Mouse (Mus musculus) CH12.LX (cell line): Measurements from ENCODE around the gene Soat1. TPM values are rescaled to one million over a fixed set of nuclear protein-coding genes. Genes with fewer than 3 reads are reported as not detected.

Experiments used
- DNase-seq: peaks from one replicate; pipeline ENCODE4 v3.0.0-alpha.2; 2013; ENCODE audit errors: extremely low read depth
- H3K27ac ChIP-seq: 2 replicates; pipeline ENCODE4 v1.5.1; 2012; ENCODE audit warnings: low read depth, mild to moderate bottlenecking, control low read depth, moderate library complexity; ENCODE audit not compliant: insufficient read depth
- H3K27me3 ChIP-seq: replicated peaks from 2 replicates; pipeline ENCODE3; 2012; ENCODE audit warnings: inconsistent platforms
- H3K36me3 ChIP-seq, 2 experiments: replicated peaks in 1 of 2; 2 replicates each; pipeline versions ENCODE3 to v1.6.1; 2012; ENCODE audit warnings: inconsistent platforms in 1 of 2, low read length in 1 of 2, mild to moderate bottlenecking in 1 of 2, mixed read lengths in 1 of 2, moderate library complexity in 1 of 2; ENCODE audit not compliant: control insufficient read depth in 1 of 2, insufficient read depth in 1 of 2
- H3K4me1 ChIP-seq, 2 experiments: 2 replicates each; pipeline ENCODE4 v1.6.1; 2012; ENCODE audit warnings: inconsistent platforms in 1 of 2, moderate library complexity in 1 of 2; ENCODE audit not compliant: insufficient read depth in 2 of 2, control insufficient read depth in 1 of 2
- H3K4me2 ChIP-seq: 2 replicates; pipeline ENCODE4 v1.6.1; 2012; ENCODE audit warnings: low read depth, mild to moderate bottlenecking, control low read depth; ENCODE audit not compliant: poor library complexity, insufficient read depth, severe bottlenecking
- H3K4me3 ChIP-seq, 3 experiments: fragments of 150-350 bp in 1 of 3; sonication (generic) in 1 of 3; replicated peaks in 1 of 3; 2 replicates each; pipeline versions ENCODE3 to v1.5.1; 2011 to 2012; ENCODE audit warnings: low read depth in 2 of 3, low read length in 2 of 3, mild to moderate bottlenecking in 2 of 3, moderate library complexity in 2 of 3, control low read depth in 1 of 3, improper control_type of control experiment in 1 of 3, inconsistent platforms in 1 of 3, mixed read lengths in 1 of 3; ENCODE audit not compliant: poor library complexity in 1 of 3
- H3K79me2 ChIP-seq: replicated peaks from 2 replicates; pipeline ENCODE4 v1.6.1; 2012; ENCODE audit warnings: mild to moderate bottlenecking, moderate library complexity; ENCODE audit not compliant: control insufficient read depth, poor library complexity, insufficient read depth, severe bottlenecking; ENCODE audit errors: extremely low read depth
- H3K9ac ChIP-seq: 2 replicates; pipeline ENCODE4 v1.6.1; 2012; ENCODE audit warnings: low read depth, mild to moderate bottlenecking, control low read depth, moderate library complexity; ENCODE audit not compliant: insufficient read depth
- H3K9me3 ChIP-seq: replicated peaks from 2 replicates; pipeline ENCODE3; 2012; ENCODE audit warnings: low read length, inconsistent platforms, mixed read lengths
- BHLHE40 ChIP-seq: IDR thresholded peaks from 2 replicates; pipeline ENCODE4 v1.6.1; 2011; ENCODE audit warnings: mild to moderate bottlenecking, low read depth, low read length, improper control_type of control experiment
- CHD1 ChIP-seq: IDR thresholded peaks from 2 replicates; pipeline ENCODE4 v1.6.1; 2012; ENCODE audit warnings: low read depth, low read length, improper control_type of control experiment, inconsistent platforms
- CTCF ChIP-seq, 2 experiments: IDR thresholded peaks in 1 of 2; conservative IDR thresholded peaks in 1 of 2; 2 replicates each; pipeline ENCODE4 v1.5.1; 2011 to 2012; ENCODE audit warnings: low read depth in 2 of 2, low read length in 2 of 2, improper control_type of control experiment in 1 of 2, inconsistent platforms in 1 of 2, mild to moderate bottlenecking in 1 of 2, moderate library complexity in 1 of 2
- ELF1 ChIP-seq: IDR thresholded peaks from 2 replicates; pipeline ENCODE4 v1.6.1; 2014; ENCODE audit warnings: low read depth, mild to moderate bottlenecking, inconsistent platforms, low read length, improper control_type of control experiment
- EP300 ChIP-seq: IDR thresholded peaks from 2 replicates; pipeline ENCODE4 v1.6.1; 2011; ENCODE audit warnings: low read length, improper control_type of control experiment
- ETS1 ChIP-seq: conservative IDR thresholded peaks from 2 replicates; pipeline ENCODE4 v1.6.1; 2012; ENCODE audit warnings: low read depth, mild to moderate bottlenecking, inconsistent platforms, low read length, improper control_type of control experiment, moderate library complexity
- IRF4 ChIP-seq: IDR thresholded peaks from 2 replicates; pipeline ENCODE4 v1.6.1; 2014; ENCODE audit warnings: low read depth, mild to moderate bottlenecking, inconsistent platforms, low read length, improper control_type of control experiment
- JUN ChIP-seq: IDR thresholded peaks from 2 replicates; pipeline ENCODE4 v1.6.1; 2011; ENCODE audit warnings: low read depth, mild to moderate bottlenecking, low read length, improper control_type of control experiment, moderate library complexity; ENCODE audit not compliant: insufficient read depth
- JUND ChIP-seq: conservative IDR thresholded peaks from 2 replicates; pipeline ENCODE4 v1.6.1; 2011; ENCODE audit warnings: low read depth, low read length, improper control_type of control experiment
- KAT2A ChIP-seq: IDR thresholded peaks from 2 replicates; pipeline ENCODE4 v1.6.1; 2012; ENCODE audit warnings: low read length, improper control_type of control experiment, inconsistent platforms; ENCODE audit not compliant: insufficient replicate concordance
- MAX ChIP-seq: IDR thresholded peaks from 2 replicates; pipeline ENCODE4 v1.6.1; 2011; ENCODE audit warnings: low read length, improper control_type of control experiment
- MAZ ChIP-seq: IDR thresholded peaks from 2 replicates; pipeline ENCODE4 v1.6.1; 2012; ENCODE audit warnings: low read depth, mild to moderate bottlenecking, inconsistent platforms, low read length, improper control_type of control experiment, moderate library complexity
- MEF2A ChIP-seq: IDR thresholded peaks from 2 replicates; pipeline ENCODE4 v1.6.1; 2014; ENCODE audit warnings: low read depth, mild to moderate bottlenecking, inconsistent platforms, low read length, improper control_type of control experiment, borderline replicate concordance
- MXI1 ChIP-seq: IDR thresholded peaks from 2 replicates; pipeline ENCODE4 v1.6.1; 2011; ENCODE audit warnings: mild to moderate bottlenecking, low read depth, low read length, improper control_type of control experiment
- MYC ChIP-seq: IDR thresholded peaks from 2 replicates; pipeline ENCODE4 v1.6.1; 2011; ENCODE audit warnings: low read depth, mild to moderate bottlenecking, improper control_type of control experiment, low read length
- POLR2A ChIP-seq: IDR thresholded peaks from 2 replicates; pipeline ENCODE4 v1.6.1; 2011; ENCODE audit warnings: low read depth, mild to moderate bottlenecking, improper control_type of control experiment, low read length
- SIN3A ChIP-seq: IDR thresholded peaks from 2 replicates; pipeline ENCODE4 v1.6.1; 2012; ENCODE audit warnings: low read length, improper control_type of control experiment, inconsistent platforms
- TBP ChIP-seq: conservative IDR thresholded peaks from 2 replicates; pipeline ENCODE4 v1.6.1; 2011; ENCODE audit warnings: low read depth, low read length, improper control_type of control experiment
- TCF12 ChIP-seq: IDR thresholded peaks from 2 replicates; pipeline ENCODE4 v1.6.1; 2014; ENCODE audit warnings: low read depth, mild to moderate bottlenecking, inconsistent platforms, low read length, improper control_type of control experiment
- USF1 ChIP-seq: IDR thresholded peaks from 2 replicates; pipeline ENCODE4 v1.6.1; 2014; ENCODE audit warnings: low read depth, mild to moderate bottlenecking, inconsistent platforms, low read length, improper control_type of control experiment
- USF2 ChIP-seq: conservative IDR thresholded peaks from 2 replicates; pipeline ENCODE4 v1.6.1; 2011; ENCODE audit warnings: low read depth, low read length, improper control_type of control experiment
- ZC3H11A ChIP-seq: IDR thresholded peaks from 2 replicates; pipeline ENCODE4 v1.6.1; 2012; ENCODE audit warnings: low read depth, mild to moderate bottlenecking, inconsistent platforms, low read length, improper control_type of control experiment
- ZMIZ1 ChIP-seq: IDR thresholded peaks from 2 replicates; pipeline ENCODE4 v1.6.1; 2012; ENCODE audit warnings: low read depth, mild to moderate bottlenecking, inconsistent platforms, low read length, improper control_type of control experiment
- dilution Hi-C: fragments of 300-500 bp; cut with MboI; formaldehyde crosslinking; loops from 2 replicates; pipeline ENCODE4 v1.14.3; 2020; ENCODE audit warnings: low sequenced_read_pairs; ENCODE audit not compliant: extremely low pct_unique_long_range_greater_than_20kb, extremely low pct_ligation_motif_present
- in situ Hi-C: fragments of 300-500 bp; cut with MboI; formaldehyde crosslinking; loops from 3 replicates; pipeline ENCODE4 v1.14.3; 2019; ENCODE audit warnings: low sequenced_read_pairs, low pct_ligation_motif_present, low pct_unique_long_range_greater_than_20kb, mixed read lengths
- polyA plus RNA-seq: library from polyadenylated mRNA; unstranded; fragments of >175 nt; gene quantifications from 2 replicates; pipeline ENCODE4 v1.2.1, GENCODE M21; 2012; ENCODE audit warnings: low read depth; ENCODE audit not compliant: insufficient read length
- total RNA-seq, 2 experiments: library from RNA; depleted of rRNA; stranded (reverse); fragments of 300-350 nt in 1 of 2; fragments of >200 nt in 1 of 2; gene quantifications; 2 replicates each; pipeline ENCODE4 v1.2.3; 2012 to 2014

The Soat1 gene
- total and polyA plus RNA-seq, 3 experiments: 8.6 to 13.5 (median 10.3) TPM

DNA sequence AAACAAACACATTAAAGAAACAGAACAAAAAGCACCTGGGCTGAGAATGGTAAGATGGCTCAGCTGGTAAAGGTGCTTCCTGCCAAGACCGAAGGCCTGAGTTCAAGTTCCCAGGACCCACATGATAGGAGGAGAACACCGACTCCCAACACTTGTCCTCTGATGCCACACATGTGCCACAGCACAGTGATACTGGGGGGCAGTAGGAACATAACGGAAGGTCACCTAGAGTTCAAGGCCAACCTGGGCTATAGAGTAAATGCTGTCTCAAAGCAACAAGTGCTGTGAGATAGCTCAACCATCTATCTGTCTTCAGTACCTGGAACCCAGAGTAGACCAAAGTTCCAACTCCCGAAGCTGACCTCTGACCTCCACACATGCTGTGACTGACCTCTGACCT lies 13.9 kb downstream of the Soat1 start:
- Histone ChIP-seq H3K4me2 (no peak overlapping the region), H3K4me3 (no peak overlapping the region), H3K79me2 (no peaks in the 10 kb centered on the region; the same call in 1 of the 2 replicates), H3K9me3 (no peaks in the 10 kb centered on the region), H3K27me3 (no peaks in the 10 kb centered on the region), H3K27ac (no peak overlapping the region), H3K36me3 (peaks cover 0 to 16% of the 10 kb centered on the region in 2 experiments), H3K4me1 (peaks cover 8 to 16% of the 10 kb centered on the region in 2 experiments; a peak in 3 of 4 replicates), H3K9ac (no peak overlapping the region)
- TF ChIP-seq CTCF (conservative IDR thresholded peaks at IDR 0.05 in 1 of 2, IDR thresholded peaks at IDR 0.05 in 1 of 2; ENCODE audit: low read depth in 2 of 2, low read length in 2 of 2): no peak
- TF ChIP-seq KAT2A: no peak
- TF ChIP-seq ETS1: no peak
- no peak for TF ChIP-seq POLR2A
- no peak for TF ChIP-seq ELF1
- TF ChIP-seq USF1: no peak
- no peak for TF ChIP-seq TBP
- DNase-seq: no peak
- dilution Hi-C loops (no loop called here), in situ Hi-C loops (no loop called here)

DNA sequence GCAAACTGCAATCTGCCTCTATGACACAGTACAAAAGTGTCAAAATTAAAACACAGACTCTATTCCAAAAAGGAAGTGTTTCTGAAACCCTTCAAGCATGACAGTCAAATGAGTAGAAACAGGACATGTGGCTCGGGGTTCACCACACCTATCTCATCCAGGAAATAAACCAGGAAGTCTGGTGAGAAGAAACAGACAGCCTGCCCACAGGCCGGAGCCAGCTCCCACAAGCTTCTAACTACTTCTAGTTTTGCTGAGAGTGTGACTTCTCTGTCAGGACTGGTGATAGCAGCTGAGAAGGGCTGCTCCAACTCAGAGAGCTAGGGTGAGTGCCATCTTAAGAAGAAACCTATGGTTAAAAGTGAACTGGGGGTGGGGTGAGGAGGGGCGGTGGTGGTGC lies 14.4 kb downstream of the Soat1 start:
- H3K4me3 ChIP-seq: no peak overlapping the region
- in situ Hi-C loops: no loop called here
- dilution Hi-C loops: no loop called here

More for the DNA sequence above, 14.4 kb downstream of the Soat1 start:
- Histone ChIP-seq H3K4me1 (peaks cover 8 to 16% of the 10 kb centered on the region in 2 experiments; a peak in 3 of 4 replicates), H3K36me3 (peaks cover 0 to 16% of the 10 kb centered on the region in 2 experiments), H3K9ac (no peak overlapping the region), H3K4me2 (0 out of 2 replicates have a peak overlapping the region, but pooled peaks have one; percentile 14), H3K27me3 (no peaks in the 10 kb centered on the region), H3K79me2 (no peaks in the 10 kb centered on the region; the same call in 1 of the 2 replicates), H3K9me3 (no peaks in the 10 kb centered on the region), H3K27ac (no peak overlapping the region)
- peak; percentile 74 for DNase-seq
- peak; percentile 80 for TF ChIP-seq ELF1
- TF ChIP-seq MYC: peak; percentile 70
- TF ChIP-seq CHD1: no peak
- peak; percentile 35; the same call in 1 of the 2 replicates for TF ChIP-seq IRF4
- peak; percentile 71 for TF ChIP-seq EP300
- 0 out of 2 replicates have a peak, but pooled peaks have one; percentile 37 for TF ChIP-seq MXI1
- peak; percentile 56; the same call in 1 of the 2 replicates for TF ChIP-seq SIN3A
- TF ChIP-seq USF1: no peak
- TF ChIP-seq ETS1: peak; percentile 46
- TF ChIP-seq JUN: 0 out of 2 replicates have a peak, but pooled peaks have one; percentile 4
- 0 out of 2 replicates have a peak, but pooled peaks have one; percentile 30 for TF ChIP-seq ZMIZ1
- TF ChIP-seq JUND: peak; percentile 22; the same call in 1 of the 2 replicates
- peak; percentile 87 for TF ChIP-seq BHLHE40
- TF ChIP-seq TCF12: 0 out of 2 replicates have a peak, but pooled peaks have one; percentile 15
- TF ChIP-seq MAX: 0 out of 2 replicates have a peak, but pooled peaks have one; percentile 52
- TF ChIP-seq USF2: no peak
- no peak for TF ChIP-seq MAZ
- TF ChIP-seq TBP: no peak
- TF ChIP-seq MEF2A: peak; percentile 49; the same call in 1 of the 2 replicates
- TF ChIP-seq ZC3H11A: no peak
